Mouse (Mus musculus) liver, embryonic 15.5 days (tissue): ENCODE data around the gene Cdc40. TPM values are rescaled to one million over a fixed set of nuclear protein-coding genes. Genes with fewer than 3 reads are reported as not detected.

ENCODE experiments used
- ATAC-seq: fragments of 200-750 bp; cut with Nextera tagmentation; 2 replicates; pipeline ENCODE4 v1.8.0; 2017; ENCODE audit warnings: moderate number of reproducible peaks, mild to moderate bottlenecking, moderate library complexity; ENCODE audit not compliant: insufficient read depth
- H3K27ac ChIP-seq: fragments of 300-500 bp; sonication (generic); replicated peaks from 2 replicates; pipeline ENCODE4 v1.5.1; 2015; ENCODE audit warnings: mild to moderate bottlenecking, inconsistent platforms
- H3K27me3 ChIP-seq: fragments of 300-500 bp; sonication (generic); 2 replicates; pipeline ENCODE4 v1.6.1; 2015; ENCODE audit warnings: mild to moderate bottlenecking, inconsistent platforms
- H3K36me3 ChIP-seq: fragments of 300-500 bp; sonication (generic); replicated peaks from 2 replicates; pipeline ENCODE4 v1.6.1; 2015; ENCODE audit warnings: moderate library complexity, mild to moderate bottlenecking, inconsistent platforms
- H3K4me1 ChIP-seq: fragments of 300-500 bp; sonication (generic); replicated peaks from 2 replicates; pipeline ENCODE4 v1.6.1; 2015; ENCODE audit warnings: inconsistent platforms
- H3K4me2 ChIP-seq: fragments of 300-500 bp; sonication (generic); 2 replicates; pipeline ENCODE4 v1.6.1; 2015; ENCODE audit warnings: moderate library complexity, mild to moderate bottlenecking, inconsistent platforms
- H3K4me3 ChIP-seq: fragments of 300-500 bp; sonication (generic); replicated peaks from 2 replicates; pipeline ENCODE4 v1.5.1; 2015; ENCODE audit warnings: mild to moderate bottlenecking, inconsistent platforms
- H3K9ac ChIP-seq: fragments of 300-500 bp; sonication (generic); 2 replicates; pipeline ENCODE4 v1.6.1; 2015; ENCODE audit warnings: moderate library complexity, mild to moderate bottlenecking, inconsistent platforms
- H3K9me3 ChIP-seq: fragments of 300-500 bp; sonication (generic); replicated peaks from 2 replicates; pipeline ENCODE4 v1.6.1; 2016; ENCODE audit warnings: inconsistent platforms
- WGBS: fragments of 180-500 bp; shearing (Covaris S2); methylation state at CpG from one replicate; pipeline ENCODE4 v1.1.7; 2015; ENCODE audit warnings: mixed read lengths; ENCODE audit not compliant: insufficient replicate concordance; 5-methylcytosine and 5-hydroxymethylcytosine counted together
- polyA plus RNA-seq: library from polyadenylated mRNA; unstranded; fragments of >200 nt; fragmentation: Nextera tagmentation; extraction: Ambion mirVana; gene quantifications from 2 replicates; pipeline ENCODE4 v1.2.1, GENCODE M21; 2015

Cdc40 gene
- polyA plus RNA-seq, 1 experiment from 2014 or later = 12.6 TPM

GRCm38 (mm10) chr10:40889146-40889545 lies 6.0 kb upstream of the Cdc40 start:
- no peak overlapping the region for H3K9ac ChIP-seq
- no peak overlapping the region for H3K4me2 ChIP-seq
- peaks cover 21% of the 10 kb centered on the region for H3K27me3 ChIP-seq
- WGBS = 48% methylated on average over 4 of the region's 4 CpGs
- no peak overlapping the region for H3K4me3 ChIP-seq
- ATAC-seq = no peak
- H3K4me1 ChIP-seq = peaks cover 6% of the 10 kb centered on the region
- H3K9me3 ChIP-seq = no peaks in the 10 kb centered on the region
- no peaks in the 10 kb centered on the region for H3K36me3 ChIP-seq
- H3K27ac ChIP-seq = no peak overlapping the region

- Histone ChIP-seq H3K4me2 (no peak overlapping the region), H3K27ac (no peak overlapping the region), H3K36me3 (no peaks in the 10 kb centered on the region), H3K27me3 (peaks cover 30% of the 10 kb centered on the region), H3K9ac (no peak overlapping the region), H3K9me3 (no peaks in the 10 kb centered on the region), H3K4me3 (no peak overlapping the region), H3K4me1 (peaks cover 14% of the 10 kb centered on the region)
- WGBS = 67% methylated on average over 2 of the region's 2 CpGs
- no peak for ATAC-seq
Measured at GRCm38 (mm10) chr10:40887316-40887715, 4.2 kb upstream of the Cdc40 start.

- H3K4me1 ChIP-seq = peaks cover 28% of the 10 kb centered on the region
- ATAC-seq = no peak
- no peaks in the 10 kb centered on the region for H3K36me3 ChIP-seq
- no peak overlapping the region for H3K27ac ChIP-seq
- no peaks in the 10 kb centered on the region for H3K9me3 ChIP-seq
- H3K9ac ChIP-seq = no peak overlapping the region
- WGBS = 67% methylated on average over 7 of the region's 7 CpGs
- no peak overlapping the region for H3K4me3 ChIP-seq
- H3K27me3 ChIP-seq = peaks cover 30% of the 10 kb centered on the region
- H3K4me2 ChIP-seq = no peak overlapping the region
Measured at GRCm38 (mm10) chr10:40885432-40885831, 2.3 kb upstream of the Cdc40 start.

- H3K9ac ChIP-seq = peak overlapping the region; percentile 54
- H3K9me3 ChIP-seq = no peaks in the 10 kb centered on the region
- peak overlapping the region; percentile 80 for H3K4me3 ChIP-seq
- H3K36me3 ChIP-seq = no peaks in the 10 kb centered on the region
- peaks cover 30% of the 10 kb centered on the region for H3K27me3 ChIP-seq
- peak overlapping the region; percentile 99 for H3K4me2 ChIP-seq
- under 1% methylated on average over 40 of the region's 40 CpGs for WGBS
- H3K27ac ChIP-seq = no peak overlapping the region
- no peak for ATAC-seq
- peaks cover 34% of the 10 kb centered on the region for H3K4me1 ChIP-seq
Measured at GRCm38 (mm10) chr10:40884279-40884806, 1.2 kb upstream of the Cdc40 start.

GRCm38 (mm10) chr10:40883644-40884278 lies 650 bp upstream of the Cdc40 start:
- no peaks in the 10 kb centered on the region; the same call in 1 of the 2 replicates for H3K36me3 ChIP-seq
- H3K9ac ChIP-seq = peak overlapping the region; percentile 54
- H3K27ac ChIP-seq = 0 out of 2 replicates have a peak overlapping the region, but pooled peaks have one; percentile 42
- peak overlapping the region; percentile 80 for H3K4me3 ChIP-seq
- WGBS = under 1% methylated on average over 87 of the region's 87 CpGs
- peak overlapping the region; percentile 99 for H3K4me2 ChIP-seq
- H3K4me1 ChIP-seq = peaks cover 34% of the 10 kb centered on the region
- H3K9me3 ChIP-seq = no peaks in the 10 kb centered on the region
- ATAC-seq = peak; percentile 51
- H3K27me3 ChIP-seq = peaks cover 29% of the 10 kb centered on the region

- H3K9me3 ChIP-seq = no peaks in the 10 kb centered on the region
- H3K27ac ChIP-seq = peak overlapping the region; percentile 77
- H3K4me3 ChIP-seq = peak overlapping the region; percentile 80
- peak overlapping the region; percentile 99 for H3K4me2 ChIP-seq
- peaks cover 24% of the 10 kb centered on the region for H3K27me3 ChIP-seq
- peak overlapping the region; percentile 80 for H3K9ac ChIP-seq
- H3K4me1 ChIP-seq = peaks cover 34% of the 10 kb centered on the region
- 10% methylated on average over 9 of the region's 9 CpGs for WGBS
- no peak for ATAC-seq
- no peaks in the 10 kb centered on the region; the same call in 1 of the 2 replicates for H3K36me3 ChIP-seq
Measured at GRCm38 (mm10) chr10:40882333-40882732, 778 bp downstream of the Cdc40 start.

GRCm38 (mm10) chr10:40881236-40881635 lies 1.9 kb downstream of the Cdc40 start:
- Histone ChIP-seq H3K4me1 (peaks cover 34% of the 10 kb centered on the region), H3K9me3 (no peaks in the 10 kb centered on the region), H3K9ac (no peak overlapping the region), H3K27ac (no peak overlapping the region), H3K4me3 (no peak overlapping the region), H3K4me2 (no peak overlapping the region), H3K36me3 (no peaks in the 10 kb centered on the region; the same call in 1 of the 2 replicates), H3K27me3 (peaks cover 23% of the 10 kb centered on the region)
- WGBS = 66% methylated on average over 3 of the region's 3 CpGs
- ATAC-seq = no peak

- Histone ChIP-seq H3K9ac (no peak overlapping the region), H3K36me3 (no peaks in the 10 kb centered on the region; the same call in 1 of the 2 replicates), H3K27ac (no peak overlapping the region), H3K4me3 (no peak overlapping the region), H3K9me3 (no peaks in the 10 kb centered on the region), H3K4me1 (peaks cover 34% of the 10 kb centered on the region), H3K27me3 (peaks cover 17% of the 10 kb centered on the region), H3K4me2 (no peak overlapping the region)
- 82% methylated on average over 9 of the region's 9 CpGs for WGBS
- ATAC-seq = no peak
Measured at GRCm38 (mm10) chr10:40879969-40880368, 3.1 kb downstream of the Cdc40 start.

GRCm38 (mm10) chr10:40878246-40878645 lies 4.9 kb downstream of the Cdc40 start:
- H3K9me3 ChIP-seq = no peaks in the 10 kb centered on the region
- H3K27me3 ChIP-seq = peaks cover under 1% of the 10 kb centered on the region; the same call in 1 of the 2 replicates
- H3K4me3 ChIP-seq = no peak overlapping the region
- no peaks in the 10 kb centered on the region; the same call in 1 of the 2 replicates for H3K36me3 ChIP-seq
- no peak overlapping the region for H3K9ac ChIP-seq
- H3K4me2 ChIP-seq = no peak overlapping the region
- ATAC-seq = no peak
- 72% methylated on average over 3 of the region's 3 CpGs for WGBS
- no peak overlapping the region for H3K27ac ChIP-seq
- H3K4me1 ChIP-seq = peaks cover 20% of the 10 kb centered on the region

- 45% methylated on average over 2 of the region's 2 CpGs for WGBS
- Histone ChIP-seq H3K9ac (no peak overlapping the region), H3K9me3 (no peaks in the 10 kb centered on the region), H3K27ac (no peak overlapping the region), H3K4me3 (no peak overlapping the region), H3K4me1 (no peaks in the 10 kb centered on the region), H3K36me3 (peaks cover 7% of the 10 kb centered on the region; the same call in 1 of the 2 replicates), H3K27me3 (no peaks in the 10 kb centered on the region), H3K4me2 (no peak overlapping the region)
- ATAC-seq = no peak
Measured at GRCm38 (mm10) chr10:40872052-40872451, 11.1 kb downstream of the Cdc40 start.

GRCm38 (mm10) chr10:40871301-40871700 lies 11.8 kb downstream of the Cdc40 start:
- no peaks in the 10 kb centered on the region for H3K27me3 ChIP-seq
- H3K36me3 ChIP-seq = peaks cover 12% of the 10 kb centered on the region; the same call in 1 of the 2 replicates
- no peak overlapping the region for H3K27ac ChIP-seq
- H3K9me3 ChIP-seq = no peaks in the 10 kb centered on the region
- no peak overlapping the region for H3K9ac ChIP-seq
- no peaks in the 10 kb centered on the region for H3K4me1 ChIP-seq
- WGBS = 61% methylated on average over 2 of the region's 2 CpGs
- H3K4me2 ChIP-seq = no peak overlapping the region
- no peak for ATAC-seq
- H3K4me3 ChIP-seq = no peak overlapping the region
